ENCODE assay signal across 27 mouse cellular contexts in genomic region chr2:72984806-72985205, GRCm38 (mm10). TPM values are rescaled to one million over a fixed set of nuclear protein-coding genes. Genes with fewer than 3 reads are reported as not detected.
DNase-seq lines count a peak whose midpoint lies in the region; ATAC-seq and TF ChIP-seq lines count a peak whose summit lies in the region.
"Had no signal": no experiment of that assay in that cellular context is flagged by ENCODE, and none has a peak within 500 bp of the region (broad histone marks: within the 10 kb centered on the region; RNA-seq: fewer than 3 reads in every experiment).

No protein-coding gene starts in this region.

- no peaks in the 10 kb centered on the region for H3K27me3 ChIP-seq in liver, postnatal 0 days (ENCODE audit: insufficient read depth, low read length)
- no peaks in the 10 kb centered on the region for H3K27me3 ChIP-seq in liver, embryonic 12.5 days (replicated peaks)
- H3K27me3 ChIP-seq in limb, embryonic 14.5 days (ENCODE audit: control insufficient read depth, insufficient read depth, low read length) = no peaks in the 10 kb centered on the region
- H3K27me3 ChIP-seq: heart, embryonic 12.5 days had no signal

- no peak overlapping the region for H3K9ac ChIP-seq in liver, postnatal 0 days (replicated peaks)
- H3K9ac ChIP-seq in liver, embryonic 12.5 days = no peak overlapping the region
- no peak overlapping the region for H3K9ac ChIP-seq in limb, embryonic 14.5 days (ENCODE audit: low read depth, low read length, severe bottlenecking)
- H3K9ac ChIP-seq: heart, embryonic 12.5 days had no signal

- DNase-seq in liver, postnatal 0 days = no peak
- no peak for DNase-seq in limb, embryonic 14.5 days (ENCODE audit: low spot score)
- no peak for DNase-seq in cerebellum, adult 9-11 months
- no peak for DNase-seq in adrenal gland, postnatal 4 days (ENCODE audit: low spot score in 2 of 2)
- no peak for DNase-seq in ovary, postnatal 36 days (ENCODE audit: low spot score)
- DNase-seq: adrenal gland, adult 8-10 months; adrenal gland, postnatal 36 days; cerebellum, adult 2 months; cerebellum, postnatal 14 days; gastrocnemius, postnatal 36 days; heart, adult 18-20 months; heart, postnatal 36 days had no signal

- H3K4me2 ChIP-seq in liver, postnatal 0 days (ENCODE audit: low read depth, low read length) = no peak overlapping the region
- no peak overlapping the region for H3K4me2 ChIP-seq in liver, embryonic 12.5 days
- no peak overlapping the region for H3K4me2 ChIP-seq in limb, embryonic 14.5 days (replicated peaks; ENCODE audit: low read depth, low read length, severe bottlenecking)
- H3K4me2 ChIP-seq: heart, embryonic 12.5 days had no signal

- whole genome bisulfite sequencing in liver, postnatal 0 days (ENCODE audit: insufficient replicate concordance) = 75% methylated on average over 4 of the region's 4 CpGs
- WGBS in liver, embryonic 12.5 days (ENCODE audit: insufficient replicate concordance) = 78% methylated on average over 4 of the region's 4 CpGs
- 21% methylated on average over 4 of the region's 4 CpGs for WGBS in limb, embryonic 14.5 days

- no peak for TF ChIP-seq CTCF in liver, postnatal 0 days (IDR thresholded peaks at IDR 0.05; ENCODE audit: low read depth)

- TF ChIP-seq EP300 in liver, postnatal 0 days (IDR thresholded peaks at IDR 0.05; ENCODE audit: low read depth) = no peak

- peak overlapping the region; percentile 13; the same call in 1 of the 2 replicates for H3K27ac ChIP-seq in liver, postnatal 0 days (ENCODE audit: low read depth)
- H3K27ac ChIP-seq in liver, embryonic 12.5 days = no peak overlapping the region
- 0 out of 2 replicates have a peak overlapping the region, but pooled peaks have one; percentile 4 for H3K27ac ChIP-seq in brown adipose tissue, adult 24 weeks (replicated peaks; ENCODE audit: low read depth, low read length)
- 0 out of 2 replicates have a peak overlapping the region, but pooled peaks have one; percentile 10 for H3K27ac ChIP-seq in limb, embryonic 14.5 days (replicated peaks; ENCODE audit: low read depth, low read length)
- H3K27ac ChIP-seq: forebrain, embryonic 10.5 days had no signal

- H3K4me1 ChIP-seq in liver, postnatal 0 days (ENCODE audit: insufficient read depth) = peaks cover 16% of the 10 kb centered on the region
- H3K4me1 ChIP-seq in liver, embryonic 12.5 days = peaks cover 26% of the 10 kb centered on the region
- H3K4me1 ChIP-seq in brown adipose tissue, adult 24 weeks (ENCODE audit: control insufficient read depth, insufficient read depth, insufficient read length, low read length) = peaks cover 2% of the 10 kb centered on the region
- H3K4me1 ChIP-seq in limb, embryonic 14.5 days (ENCODE audit: control insufficient read depth, insufficient read depth, low read length) = peaks cover 6% of the 10 kb centered on the region
- H3K4me1 ChIP-seq: heart, embryonic 12.5 days had no signal

- H3K4me3 ChIP-seq in liver, postnatal 0 days (ENCODE audit: low read depth, low read length) = no peak overlapping the region
- no peak overlapping the region for H3K4me3 ChIP-seq in liver, embryonic 12.5 days
- no peak overlapping the region for H3K4me3 ChIP-seq in brown adipose tissue, adult 24 weeks (ENCODE audit: insufficient read depth, low read depth, low read length)
- no peak overlapping the region for H3K4me3 ChIP-seq in limb, embryonic 14.5 days (replicated peaks; ENCODE audit: low read length)
- H3K4me3 ChIP-seq: erythroblast, embryonic 14.5 days; forebrain, embryonic 10.5 days; heart, embryonic 12.5 days had no signal

- no peaks in the 10 kb centered on the region for H3K36me3 ChIP-seq in liver, postnatal 0 days (replicated peaks; ENCODE audit: insufficient read depth, low read length)
- peaks cover 7% of the 10 kb centered on the region; the same call in 1 of the 2 replicates for H3K36me3 ChIP-seq in liver, embryonic 12.5 days
- no peaks in the 10 kb centered on the region for H3K36me3 ChIP-seq in limb, embryonic 14.5 days (ENCODE audit: control insufficient read depth, insufficient read depth, low read length)

- peaks cover 4% of the 10 kb centered on the region for H3K9me3 ChIP-seq in liver, postnatal 0 days (ENCODE audit: low read length)
- 0 out of 2 replicates have a peak, but pooled peaks cover 6% of the 10 kb centered on the region for H3K9me3 ChIP-seq in liver, embryonic 12.5 days (replicated peaks)
- 0 out of 2 replicates have a peak, but pooled peaks cover 5% of the 10 kb centered on the region for H3K9me3 ChIP-seq in limb, embryonic 14.5 days (ENCODE audit: control insufficient read depth, low read length)

- no peak for TF ChIP-seq POLR2A in limb, embryonic 14.5 days (IDR thresholded peaks at IDR 0.05; ENCODE audit: borderline replicate concordance, extremely low read depth, insufficient read depth, insufficient read length)

- ATAC-seq in liver, postnatal 0 days = no peak
- ATAC-seq in liver, embryonic 12.5 days = no peak
- ATAC-seq in limb, embryonic 14.5 days (ENCODE audit: low FRiP score, low read depth) = no peak
- ATAC-seq: forebrain, embryonic 14.5 days; hindbrain, embryonic 16.5 days; inflammation-experienced regulatory T-cells, adult 6 months; intestine, postnatal 0 days had no signal

RNA-seq across cellular contexts. Expression of gene Gm11084, which starts 1.7 kb away (rescaled TPM):
- not detected in 2 replicates for polyA plus RNA-seq in liver, postnatal 0 days (2015; fragmentation: Nextera tagmentation; extraction: Ambion mirVana)
- polyA plus RNA-seq in liver, embryonic 12.5 days (2016; fragmentation: Nextera tagmentation; extraction: Ambion mirVana) = not detected in 2 replicates
- not detected in 2 replicates for polyA plus RNA-seq in brown adipose tissue, adult 24 weeks (2012; ENCODE audit: insufficient read depth, insufficient read length, missing spikeins)
- not detected in 2 replicates for polyA plus RNA-seq in limb, embryonic 14.5 days (2012; rRNA removed)
- polyA plus RNA-seq in limb, embryonic 14.5 days (2014; fragmentation: Nextera tagmentation; extraction: Ambion mirVana) = not detected in 2 replicates
- not detected for total RNA-seq in adrenal gland, postnatal 4 days (2021)
- total RNA-seq: adrenal gland, adult 8-10 months; adrenal gland, postnatal 36 days; ES-E14; gastrocnemius, adult 8-10 months; gastrocnemius, postnatal 36 days; heart, adult 18-20 months; heart, postnatal 36 days had no signal
- polyA plus RNA-seq: cerebellum, adult 2 months; cortical plate, adult 2 months; embryonic facial prominence, embryonic 14.5 days; erythroblast, embryonic 14.5 days; forebrain, embryonic 10.5 days; forebrain, embryonic 14.5 days; heart, embryonic 12.5 days; heart, embryonic 16.5 days; hindbrain, embryonic 11.5 days; hindbrain, embryonic 16.5 days; inflammation-experienced regulatory T-cells, adult 6 months; intestine, postnatal 0 days had no signal

RNA-seq across cellular contexts. Expression of gene Sp3, which starts 4.6 kb away (rescaled TPM):
- polyA plus RNA-seq in liver, postnatal 0 days (2015; fragmentation: Nextera tagmentation; extraction: Ambion mirVana) = 20.5 and 21.8 TPM in 2 replicates
- polyA plus RNA-seq in liver, embryonic 12.5 days (2016; fragmentation: Nextera tagmentation; extraction: Ambion mirVana) = 45.2 and 47.6 TPM in 2 replicates
- polyA plus RNA-seq in brown adipose tissue, adult 24 weeks (2012; ENCODE audit: insufficient read depth, insufficient read length, missing spikeins) = 42.7 and 45.9 TPM in 2 replicates
- polyA plus RNA-seq in limb, embryonic 14.5 days (2012; rRNA removed) = 40.3 and 42.4 TPM in 2 replicates
- 70.1 and 75.2 TPM in 2 replicates for polyA plus RNA-seq in limb, embryonic 14.5 days (2014; fragmentation: Nextera tagmentation; extraction: Ambion mirVana)
- 10 to 100 TPM; 86.1 to 92.1 TPM for total RNA-seq in adrenal gland, postnatal 4 days (2021)
